Mouse (Mus musculus): ENCODE data around the gene Fam133b. TPM values are rescaled to one million over a fixed set of nuclear protein-coding genes. Genes with fewer than 3 reads are reported as not detected.
A peak's percentile ranks its signal among the peaks of the same experiment; 100 is the strongest.

Gene Fam133b
- 16.5 and 17.5 TPM in 2 replicates for polyA plus RNA-seq (2012; rRNA removed)

DNA sequence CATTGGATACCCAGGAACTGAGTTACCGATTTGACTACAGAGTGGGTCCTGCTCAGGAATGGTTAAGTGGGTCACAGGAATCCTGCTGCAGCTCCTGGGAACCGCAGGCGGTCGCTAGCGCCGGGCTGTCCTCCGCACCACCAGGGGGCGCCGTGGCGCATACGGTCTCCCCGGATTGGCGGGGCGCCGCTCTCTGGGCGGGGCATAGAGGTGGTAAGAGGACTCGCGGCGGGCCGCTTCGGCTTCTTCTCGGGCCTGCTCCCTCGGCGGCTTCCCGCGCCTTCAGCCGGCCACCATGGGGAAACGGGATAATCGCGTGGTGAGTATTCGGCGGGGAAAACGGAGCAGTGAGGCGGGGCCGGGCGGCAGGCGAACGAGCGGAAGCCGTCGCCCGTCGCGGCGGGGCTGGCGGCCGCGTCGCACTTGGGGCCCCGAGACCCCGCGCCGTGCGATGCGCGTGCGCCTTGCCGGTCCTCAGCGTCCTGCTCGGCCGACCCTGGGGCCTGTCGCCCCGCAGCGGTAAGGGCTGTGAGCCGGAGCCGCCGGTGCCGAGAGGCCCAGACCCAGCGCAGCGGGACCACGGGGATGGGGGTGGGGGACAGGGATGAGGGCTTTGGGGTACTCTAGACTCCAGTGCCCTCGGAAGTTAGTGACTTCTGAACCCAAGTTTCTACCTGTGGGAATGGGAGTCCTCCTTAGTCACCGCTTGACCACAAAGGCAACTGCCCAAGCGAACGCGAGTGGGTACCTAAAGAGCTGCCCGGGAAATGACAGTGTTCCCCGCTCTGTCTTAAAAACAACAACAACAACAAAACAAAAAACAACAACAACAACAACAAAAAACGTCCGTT lies at the start of gene Fam133b:
Gene Fam133b (plus strand): TSS at position 205 of the 851 bp plus-strand sequence.
- DNase-seq (ENCODE audit: low spot score), result peak; percentile 99

- no peak for DNase-seq (ENCODE audit: low spot score)
Observed at GRCm38 (mm10) chr5:3493968-3494367, 49.7 kb upstream of the Fam133b start.

DNA sequence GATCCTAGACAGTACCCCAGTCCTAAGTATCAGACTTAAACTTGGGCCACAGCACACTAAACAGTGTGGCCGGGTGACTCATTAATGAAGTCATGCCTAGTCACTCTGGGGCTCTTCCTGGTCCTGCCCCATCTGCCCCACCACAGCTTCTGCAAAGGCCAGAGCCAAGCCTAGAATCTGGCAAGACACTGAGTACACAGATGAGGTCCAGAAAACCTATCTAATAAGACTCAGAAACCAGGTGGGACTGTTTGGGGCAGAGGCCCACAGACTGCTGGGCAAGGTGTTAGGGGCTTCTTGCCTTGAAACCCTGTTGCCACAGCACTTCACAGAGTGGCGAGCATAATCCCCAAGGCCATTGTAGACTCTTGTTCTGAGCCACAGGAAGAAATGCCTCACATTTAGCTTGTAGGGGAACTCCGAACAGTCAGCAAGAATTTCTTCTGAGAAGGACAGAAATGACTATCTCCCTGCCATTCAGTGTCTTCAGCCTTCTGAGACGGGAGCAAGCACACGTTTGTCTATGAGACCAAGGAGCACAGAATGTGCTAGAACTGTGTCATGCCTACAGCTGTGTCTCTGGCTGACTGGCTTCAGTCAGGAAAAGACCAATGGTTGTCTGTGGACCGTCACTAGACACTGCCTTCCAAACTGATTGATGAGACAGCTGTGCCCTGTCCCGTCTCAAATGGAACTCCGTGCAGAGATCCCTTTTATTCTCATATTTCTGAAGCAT lies 49.0 kb upstream of the Fam133b start:
- DNase-seq (ENCODE audit: low spot score), result no peak

DNA sequence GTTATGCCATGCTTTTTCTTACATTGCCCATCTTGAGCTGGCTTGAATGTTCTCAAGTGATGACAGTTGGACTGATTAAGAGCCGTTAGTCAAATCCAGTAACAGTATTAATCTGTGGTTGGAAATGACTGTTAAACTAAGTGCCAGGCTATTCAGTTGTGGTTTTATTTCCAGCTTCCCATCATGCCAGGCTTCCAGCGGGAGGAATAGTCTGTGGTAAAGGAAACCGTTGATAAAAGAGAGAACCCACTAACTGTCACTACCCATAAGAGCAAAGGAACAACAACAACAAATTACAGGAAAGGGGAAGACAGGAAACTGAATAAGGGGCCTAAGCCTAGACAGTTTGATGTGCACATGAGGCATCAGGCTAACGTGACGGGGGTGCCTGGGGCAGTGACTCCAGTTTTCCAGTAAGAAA lies 46.1 kb upstream of the Fam133b start:
- DNase-seq (ENCODE audit: low spot score), result no peak

GRCm38 (mm10) chr5:3500298-3500697 lies 43.3 kb upstream of the Fam133b start:
- no peak for DNase-seq (ENCODE audit: low spot score)

GRCm38 (mm10) chr5:3500957-3501563 lies 42.6 kb upstream of the Fam133b start:
- DNase-seq (ENCODE audit: low spot score), result no peak

DNA sequence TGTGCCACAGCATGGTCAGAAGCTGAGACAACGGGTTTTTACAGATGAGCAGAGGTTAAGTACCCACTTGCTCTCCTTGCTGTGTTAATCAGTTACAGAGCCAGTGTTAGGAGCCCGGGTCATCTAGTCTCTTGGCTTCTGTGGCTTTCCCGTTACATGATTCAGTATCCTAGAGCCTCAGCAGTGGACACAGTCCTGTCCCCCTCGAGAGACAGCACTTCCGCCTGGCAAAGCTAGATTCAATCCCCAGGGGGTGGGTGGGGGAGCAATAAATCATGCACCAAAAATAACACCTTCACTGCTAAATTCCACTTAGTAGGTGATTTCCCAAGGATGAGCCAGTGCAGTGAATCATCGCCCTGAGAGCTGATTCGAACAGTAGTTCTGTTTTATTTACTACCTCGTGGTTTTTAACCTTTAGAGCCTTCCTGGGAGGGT lies 42.0 kb upstream of the Fam133b start:
- DNase-seq (ENCODE audit: low spot score), result no peak

DNA sequence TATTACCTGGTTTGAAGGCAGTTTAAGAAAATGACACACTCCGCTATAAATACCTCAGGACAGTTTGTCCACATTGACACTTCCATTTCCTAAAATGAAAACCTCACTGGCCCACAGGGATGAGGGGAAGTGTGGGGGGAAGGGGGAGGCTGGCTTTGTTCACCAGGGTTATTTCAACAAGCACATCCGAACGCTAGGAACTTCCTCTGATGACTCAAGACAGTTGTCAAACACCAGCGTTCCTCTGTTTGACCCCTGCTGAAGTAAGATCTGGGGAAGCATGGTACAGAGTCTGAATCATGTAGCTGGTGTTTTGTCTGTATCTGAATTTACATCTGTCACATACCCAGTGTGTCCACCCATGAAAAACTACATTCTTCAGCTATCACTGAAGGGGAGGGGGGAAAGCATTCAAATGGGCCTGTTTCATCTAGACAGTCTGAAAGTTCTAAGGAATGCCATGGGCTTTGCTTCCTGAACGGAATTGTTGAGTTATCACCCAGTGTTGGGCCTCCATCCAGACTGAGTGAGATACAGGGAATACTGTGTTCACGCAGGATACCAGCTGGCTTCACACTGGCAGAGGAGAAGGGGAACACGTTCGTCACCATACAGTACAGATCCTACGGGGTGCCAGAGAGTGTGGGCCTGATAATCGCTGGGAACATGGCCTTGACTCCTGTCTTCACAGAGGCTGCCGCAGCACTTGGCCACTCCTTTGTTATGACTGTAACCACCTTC lies 40.9 kb upstream of the Fam133b start:
- DNase-seq (ENCODE audit: low spot score), result no peak

GRCm38 (mm10) chr5:3503373-3503772 lies 40.3 kb upstream of the Fam133b start:
- no peak for DNase-seq (ENCODE audit: low spot score)

DNA sequence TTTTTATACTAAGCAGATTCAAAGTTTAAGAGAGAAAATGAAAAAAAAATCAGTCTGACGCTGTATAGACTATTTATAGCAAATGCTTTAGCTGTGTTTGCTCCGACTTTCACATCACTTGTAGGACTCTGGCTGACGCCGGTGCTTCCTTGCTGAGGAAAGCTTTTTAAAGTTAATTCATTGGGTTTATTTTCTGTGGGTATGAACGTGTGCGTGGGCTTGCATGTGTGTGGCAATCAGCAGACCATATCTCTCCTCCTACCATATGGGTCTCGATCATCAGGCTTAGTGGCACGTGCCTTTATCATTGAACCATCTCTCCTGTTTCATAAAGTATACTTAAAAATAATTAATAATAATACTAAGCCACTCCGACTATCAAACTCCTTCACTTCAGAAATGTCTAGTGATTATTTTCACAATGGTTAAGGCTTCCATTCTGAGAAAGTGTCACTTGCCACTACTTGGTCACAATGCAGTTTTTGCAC lies 39.8 kb upstream of the Fam133b start:
- DNase-seq (ENCODE audit: low spot score), result no peak

DNA sequence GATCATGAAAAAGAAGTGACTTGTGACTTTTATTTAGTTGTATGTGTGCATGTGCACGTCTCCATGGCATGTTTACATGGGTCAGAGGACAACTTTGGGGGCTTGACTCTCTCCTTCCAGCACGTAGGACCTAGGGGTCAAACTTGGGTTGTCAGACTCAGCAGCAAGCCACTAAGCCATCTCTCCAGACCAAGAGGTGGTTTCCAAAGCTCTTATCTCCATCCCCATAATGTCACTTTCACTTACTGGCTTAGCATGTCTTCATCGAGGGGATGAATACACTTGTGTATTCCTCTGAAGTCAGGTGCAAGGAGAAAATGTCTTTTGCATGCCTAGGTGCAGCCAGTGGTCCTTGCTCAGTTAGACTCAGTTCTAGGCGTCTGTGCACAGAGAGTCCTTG lies 39.2 kb upstream of the Fam133b start:
- DNase-seq (ENCODE audit: low spot score), result no peak

GRCm38 (mm10) chr5:3505553-3505952 lies 38.1 kb upstream of the Fam133b start:
- no peak for DNase-seq (ENCODE audit: low spot score)

DNA sequence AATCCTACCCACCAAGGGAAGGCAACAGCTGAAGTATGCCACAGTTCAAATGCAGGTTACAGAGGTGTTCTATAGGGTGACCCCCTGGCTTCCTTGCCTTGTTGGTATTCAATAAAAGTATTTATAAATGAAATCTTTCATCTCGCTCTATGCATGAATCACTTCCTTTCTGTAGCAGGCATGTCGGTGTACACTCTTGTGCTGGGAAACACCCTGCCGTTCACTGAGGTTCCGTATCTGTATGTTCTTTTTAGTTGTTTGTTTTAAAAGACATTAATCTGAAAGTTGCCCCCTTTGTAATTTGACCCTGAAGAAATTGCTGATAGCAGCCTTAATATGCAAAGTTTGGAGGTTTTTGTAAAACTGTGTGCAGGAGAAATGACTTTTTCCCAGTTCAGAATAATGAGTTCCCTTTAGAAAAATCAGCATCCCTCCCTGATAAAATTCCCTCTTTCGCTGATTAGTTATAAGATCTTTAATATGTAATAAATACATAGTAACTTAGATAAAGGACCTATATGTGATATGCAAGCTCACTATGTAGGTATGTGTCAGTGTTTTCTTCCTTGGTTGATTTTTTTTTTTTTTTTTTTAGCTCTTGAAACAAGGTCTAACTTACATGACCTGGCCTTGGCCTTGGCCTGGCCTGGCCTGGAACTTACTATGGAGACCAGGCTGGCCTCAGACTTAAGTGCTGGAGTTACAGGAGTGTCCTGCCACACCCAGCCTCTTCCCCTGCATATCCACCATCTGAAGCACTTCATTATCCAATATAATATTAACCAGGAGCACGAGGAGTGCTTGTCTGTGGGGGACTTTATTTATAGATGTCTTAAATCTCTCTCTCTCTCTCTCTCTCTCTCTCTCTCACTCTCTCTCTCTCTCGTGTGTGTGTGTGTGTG lies 34.9 kb upstream of the Fam133b start:
- DNase-seq (ENCODE audit: low spot score), result no peak

GRCm38 (mm10) chr5:3509503-3509902 lies 34.1 kb upstream of the Fam133b start:
- no peak for DNase-seq (ENCODE audit: low spot score)

GRCm38 (mm10) chr5:3511097-3511795 lies 32.4 kb upstream of the Fam133b start:
- DNase-seq (ENCODE audit: low spot score), result no peak

GRCm38 (mm10) chr5:3512584-3512983 lies 31.0 kb upstream of the Fam133b start:
- DNase-seq (ENCODE audit: low spot score), result no peak

- DNase-seq (ENCODE audit: low spot score), result no peak
Observed at GRCm38 (mm10) chr5:3514901-3515311, 28.7 kb upstream of the Fam133b start.

GRCm38 (mm10) chr5:3515477-3515876 lies 28.2 kb upstream of the Fam133b start:
- DNase-seq (ENCODE audit: low spot score), result no peak

- DNase-seq (ENCODE audit: low spot score), result no peak
Observed at GRCm38 (mm10) chr5:3516481-3517075, 27.1 kb upstream of the Fam133b start.
